Mouse (Mus musculus) cortical plate, adult 2 months (tissue): Measurements from ENCODE around the gene Top2a.

Source experiments
- CTCF ChIP-seq: fragments of 200-500 bp; IDR thresholded peaks from 2 replicates; pipeline ENCODE4 v1.5.1; 2011; ENCODE audit warnings: mild to moderate bottlenecking, control low read depth, low read length; ENCODE audit not compliant: insufficient read depth; ENCODE audit errors: extremely low read depth
- POLR2A ChIP-seq: fragments of 200-500 bp; IDR thresholded peaks from 2 replicates; pipeline ENCODE4 v1.6.1; 2011; ENCODE audit warnings: mild to moderate bottlenecking, low read length, control low read depth; ENCODE audit not compliant: insufficient read depth; ENCODE audit errors: extremely low read depth

DNA sequence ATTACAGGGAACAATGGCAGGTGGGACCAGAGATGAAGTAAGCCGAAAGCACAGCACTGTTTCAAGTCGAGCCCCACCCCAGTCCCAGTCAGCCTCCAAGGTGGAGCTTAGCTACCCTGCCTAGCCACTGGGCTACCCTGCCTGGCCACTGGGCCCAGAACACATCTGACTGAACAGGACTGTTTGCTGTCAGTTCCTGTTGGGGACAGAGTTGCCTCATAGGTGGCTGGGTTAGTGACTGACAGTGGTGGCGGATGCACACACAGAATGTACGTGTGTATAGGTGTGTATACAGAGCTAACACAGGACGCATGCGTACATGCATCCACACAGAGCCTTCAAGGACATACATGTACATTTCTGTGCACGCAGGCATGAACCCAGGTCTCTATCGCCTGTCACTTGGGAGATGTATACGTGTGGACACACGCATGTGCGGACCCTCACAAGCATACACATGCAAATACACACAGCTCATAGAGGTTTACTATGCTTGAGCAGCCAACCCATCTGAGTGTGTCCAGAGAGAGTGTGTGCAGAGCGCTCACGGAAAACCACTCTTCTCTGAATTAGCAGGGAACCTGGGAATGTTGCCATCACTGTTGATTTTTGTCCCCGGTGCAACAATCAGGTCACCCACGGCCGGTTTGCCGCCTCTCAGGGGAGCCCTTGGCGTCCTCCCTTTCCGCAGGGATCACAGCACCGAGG, 42.5 kb downstream of the Top2a start:
- TF ChIP-seq CTCF (no peak), POLR2A (no peak)
